Mouse (Mus musculus): ENCODE data around the gene Stub1.
A peak's percentile ranks its signal among the peaks of the same experiment; 100 is the strongest.

Stub1 gene

DNA sequence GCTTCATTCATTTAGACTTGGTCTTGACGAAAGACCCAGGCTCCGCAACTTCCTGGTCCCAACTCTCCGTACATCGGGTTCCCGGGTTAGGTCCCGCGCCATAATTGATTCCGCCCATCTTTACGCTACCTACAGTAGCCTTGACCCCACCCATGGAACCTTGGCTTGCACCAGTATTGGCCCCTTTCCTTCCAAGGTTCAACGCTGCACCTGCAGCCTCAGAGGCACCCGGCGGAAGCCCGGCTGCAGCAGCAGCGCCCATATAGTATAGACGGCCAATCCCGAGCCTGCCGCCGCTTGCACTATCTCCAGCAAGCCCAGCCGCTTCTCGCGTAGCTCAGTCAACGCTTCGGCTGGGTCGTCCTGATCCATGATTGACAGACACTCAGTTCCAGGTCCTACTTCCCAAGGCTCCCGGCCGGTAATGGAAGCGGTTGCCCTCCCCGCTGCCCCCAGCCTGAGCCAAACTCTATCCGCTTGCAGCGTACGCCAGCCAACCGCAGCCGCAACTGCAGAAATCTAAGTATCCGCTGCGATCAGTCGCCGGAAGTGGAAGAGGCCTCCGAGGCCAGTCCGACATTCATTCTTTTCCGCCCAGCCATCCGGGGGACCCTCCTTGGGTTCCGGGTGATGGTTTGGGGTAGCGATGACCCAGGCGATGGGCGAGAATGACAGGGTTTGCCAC, 41.2 kb downstream of the Stub1 start:
- DNase-seq (ENCODE audit: low read depth in 1 of 2, low spot score in 2 of 2): peak; percentile 49 to 75

DNA sequence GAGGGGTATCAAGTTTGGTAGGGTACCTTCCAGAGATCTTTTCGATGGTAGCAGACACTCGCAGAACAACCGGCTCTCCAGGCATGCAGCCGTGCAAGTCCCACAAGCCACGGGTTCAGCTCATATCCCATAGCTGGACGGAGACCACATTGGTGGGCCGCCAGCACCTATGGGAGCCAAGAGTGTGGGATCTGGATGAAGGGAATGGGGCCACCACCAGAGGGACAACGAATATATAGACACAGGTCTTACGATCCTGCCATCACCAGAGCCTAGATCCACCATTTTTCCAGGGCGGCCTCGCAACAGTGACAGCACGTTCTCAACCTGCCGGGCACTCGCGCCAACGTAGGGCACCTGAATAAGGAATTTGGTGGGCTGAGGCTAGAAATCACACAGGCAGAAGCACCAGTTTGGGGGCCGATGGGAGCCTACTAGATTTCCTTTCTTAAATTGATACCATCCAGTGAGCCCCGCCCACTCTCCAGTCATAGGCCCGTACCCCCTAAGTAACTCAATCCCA, 41.8 kb downstream of the Stub1 start:
- no peak for DNase-seq (ENCODE audit: low read depth in 1 of 2, low spot score in 2 of 2)

DNA sequence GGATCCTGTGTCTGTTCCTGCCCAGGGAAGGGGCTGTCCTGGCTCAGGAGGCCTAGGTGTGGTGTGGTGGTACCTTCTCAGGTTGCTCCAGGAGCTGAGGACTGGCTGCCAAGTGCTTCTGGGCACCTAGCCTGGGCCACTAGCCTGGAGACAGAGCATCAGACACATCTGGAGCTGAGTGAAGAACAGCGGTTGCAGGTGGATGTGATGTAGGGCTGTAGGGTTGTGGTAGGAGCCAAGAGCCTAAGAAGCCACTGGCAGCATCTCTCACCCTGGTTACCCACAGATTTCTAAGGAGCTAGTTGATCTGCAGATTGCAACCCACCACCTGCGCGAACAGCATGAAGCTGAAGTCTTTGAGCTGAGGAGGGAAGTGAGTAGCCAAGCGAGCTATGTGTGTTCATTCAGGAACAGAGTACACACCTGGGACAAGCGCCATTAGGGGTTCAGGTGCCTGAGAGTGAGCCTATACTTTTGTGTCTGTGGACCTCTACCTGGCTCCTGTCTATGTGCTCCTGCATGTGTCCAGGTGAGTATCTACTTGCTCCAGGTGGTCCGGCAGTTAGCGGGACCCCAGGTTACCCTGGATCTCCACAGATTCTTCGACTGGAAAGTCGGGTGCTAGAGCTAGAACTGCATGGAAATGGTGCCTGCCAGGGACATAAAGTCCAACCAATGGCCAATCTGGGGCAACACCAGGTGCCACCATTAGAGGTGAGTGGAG, 46.3 kb downstream of the Stub1 start:
- DNase-seq (ENCODE audit: low read depth in 1 of 2, low spot score in 2 of 2): no peak

DNA sequence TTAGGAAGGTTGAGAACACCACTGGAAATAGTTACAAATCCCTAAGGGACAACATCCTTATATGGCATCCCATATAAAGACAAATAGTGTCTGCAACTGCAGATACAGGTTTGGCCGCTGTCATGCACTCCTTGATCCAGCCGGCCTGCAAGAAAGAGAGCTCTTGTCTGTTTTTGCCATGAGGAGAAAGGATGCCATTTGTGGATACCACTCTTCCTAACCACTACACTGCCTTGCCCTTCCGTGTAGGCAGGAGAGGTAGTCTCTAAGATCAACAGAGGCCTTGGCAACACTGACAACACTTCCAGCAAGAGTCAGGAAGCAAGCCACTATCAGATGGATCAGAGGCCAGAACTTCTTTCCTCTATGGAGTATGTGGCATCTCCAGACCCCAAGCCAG, 46.9 kb downstream of the Stub1 start, which contains the start of gene Ccdc78:
Gene Ccdc78 (plus strand): TSS at position 301 of the 400 bp plus-strand sequence.
- no peak for DNase-seq (ENCODE audit: low read depth in 1 of 2, low spot score in 2 of 2)

- DNase-seq (ENCODE audit: low read depth in 1 of 2, low spot score in 2 of 2): peak; percentile 83 to 93
Observed at GRCm38 (mm10) chr17:25785281-25785745, 47.9 kb downstream of the Stub1 start, which contains the start of gene Haghl. Haghl (minus strand) TSS chr17:25785673.

DNA sequence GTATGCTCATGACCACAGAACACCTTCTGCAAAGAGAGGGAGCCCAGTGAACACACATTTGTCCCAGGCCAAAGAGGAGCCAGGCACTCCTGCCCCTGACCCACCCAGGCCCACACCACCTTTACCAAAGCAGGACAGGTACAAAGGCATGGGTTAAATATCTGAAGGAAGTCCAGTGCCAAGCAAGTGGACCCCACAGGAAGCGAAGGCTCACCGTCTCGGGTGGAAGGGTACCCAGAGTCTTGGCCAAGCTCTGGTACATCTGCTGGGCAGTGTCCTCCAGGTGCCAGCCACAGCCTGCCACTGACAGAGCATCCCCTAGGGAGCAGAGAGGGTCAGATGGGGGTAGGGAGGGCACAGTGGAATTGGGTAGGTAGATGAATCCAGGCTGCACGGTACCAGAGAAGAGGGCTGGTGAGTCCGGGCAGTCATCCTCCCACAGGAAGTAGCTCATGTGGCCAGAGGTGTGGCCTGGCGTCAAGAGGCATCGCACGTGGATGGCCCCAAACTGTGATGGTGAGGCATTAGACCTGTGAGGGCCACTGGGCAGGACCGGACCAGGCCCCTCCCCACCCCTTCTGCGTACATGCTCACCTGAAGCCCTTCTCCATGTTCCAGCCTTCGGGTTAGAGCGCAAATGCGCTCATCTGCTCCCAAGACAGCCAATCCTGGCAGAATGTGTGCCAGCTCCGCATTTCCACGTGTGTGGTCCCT, 49.2 kb downstream of the Stub1 start:
- no peak for DNase-seq (ENCODE audit: low read depth in 1 of 2, low spot score in 2 of 2)

DNA sequence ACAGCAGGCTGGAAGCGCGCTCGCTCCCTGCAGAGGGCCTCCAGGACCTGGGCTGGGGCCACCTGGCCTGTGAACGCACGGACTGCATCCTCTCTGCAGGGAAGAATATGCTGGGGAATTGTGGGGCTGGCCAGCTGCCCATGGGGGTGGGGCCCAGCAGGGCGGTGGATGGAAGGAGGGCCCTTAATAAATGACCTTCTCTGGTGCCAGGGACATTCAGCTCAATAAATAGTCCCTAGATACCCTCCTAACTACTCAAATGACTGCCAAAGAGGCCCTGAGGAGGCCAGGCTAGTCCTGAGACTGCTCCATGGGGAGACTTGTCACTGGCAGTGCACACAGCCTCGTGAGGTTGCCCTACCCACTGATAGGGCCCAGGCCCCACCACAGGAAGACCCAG, 50.1 kb downstream of the Stub1 start:
- DNase-seq (ENCODE audit: low read depth in 1 of 2, low spot score in 2 of 2): no peak

DNA sequence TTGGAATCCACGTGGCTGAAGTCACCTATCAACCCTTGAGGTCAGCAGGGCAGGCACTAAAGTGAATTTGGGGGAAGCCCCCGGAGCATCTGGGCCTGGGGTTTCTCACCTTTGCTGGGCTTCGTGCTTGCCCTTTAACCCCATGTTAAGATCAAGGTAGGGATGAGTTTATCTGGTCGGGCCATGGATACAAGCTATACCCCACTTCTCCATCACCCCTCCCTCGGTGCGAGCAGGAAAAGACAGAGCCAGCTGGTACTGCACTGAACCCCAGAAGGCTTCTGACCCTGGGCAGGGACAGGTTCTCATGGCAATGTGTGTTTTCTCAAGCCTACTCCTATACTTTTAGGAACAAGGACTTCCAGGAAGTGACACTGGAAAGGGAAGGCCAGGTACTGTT, 51.9 kb downstream of the Stub1 start:
- no peak for DNase-seq (ENCODE audit: low read depth in 1 of 2, low spot score in 2 of 2)
